Mouse (Mus musculus) bone marrow macrophage, adult 2 months (primary cell): Measurements from ENCODE around the gene Trp73. TPM values are rescaled to one million over a fixed set of nuclear protein-coding genes. Genes with fewer than 3 reads are reported as not detected.
A peak's percentile ranks its signal among the peaks of the same experiment; 100 is the strongest.

Source experiments
- H3K27ac ChIP-seq: 2 replicates; pipeline ENCODE4 v1.5.1; 2012; ENCODE audit warnings: low read depth, low read length; ENCODE audit not compliant: insufficient read depth
- H3K4me1 ChIP-seq: 2 replicates; pipeline ENCODE4 v1.6.1; 2012; ENCODE audit warnings: low read length; ENCODE audit not compliant: control insufficient read depth, insufficient read depth
- H3K4me3 ChIP-seq: 2 replicates; pipeline ENCODE4 v1.5.1; 2012; ENCODE audit warnings: mild to moderate bottlenecking, low read length, moderate library complexity; ENCODE audit not compliant: insufficient read depth
- CTCF ChIP-seq: IDR thresholded peaks from 2 replicates; pipeline ENCODE4 v1.5.1; 2012; ENCODE audit warnings: low read depth, mild to moderate bottlenecking, low read length, moderate library complexity
- POLR2A ChIP-seq: IDR thresholded peaks from 2 replicates; pipeline ENCODE4 v1.6.1; 2012; ENCODE audit warnings: mild to moderate bottlenecking, low read depth, low read length, borderline replicate concordance
- polyA plus RNA-seq: library from polyadenylated mRNA; stranded (reverse); fragments of >200 nt; gene quantifications from 2 replicates; pipeline ENCODE4 v1.2.4, GENCODE M21; 2012; ENCODE audit not compliant: missing spikeins, insufficient read depth, insufficient read length

Trp73 gene
- polyA plus RNA-seq, 1 experiment: not detected

GRCm38 (mm10) chr4:154167053-154167452 lies 27.0 kb upstream of the Trp73 start:
- H3K27ac ChIP-seq: no peak overlapping the region
- no peak overlapping the region for H3K4me3 ChIP-seq
- H3K4me1 ChIP-seq: no peaks in the 10 kb centered on the region
- TF ChIP-seq POLR2A: no peak
- TF ChIP-seq CTCF: peak; percentile 42; the same call in 1 of the 2 replicates

- no peak overlapping the region for H3K27ac ChIP-seq
- H3K4me1 ChIP-seq: peaks cover 5% of the 10 kb centered on the region; the same call in 1 of the 2 replicates
- H3K4me3 ChIP-seq: no peak overlapping the region
- TF ChIP-seq CTCF: peak; percentile 61; the same call in 1 of the 2 replicates
- TF ChIP-seq POLR2A: no peak
Observed at GRCm38 (mm10) chr4:154163296-154163695, 23.3 kb upstream of the Trp73 start.

GRCm38 (mm10) chr4:154160538-154161390 lies 20.8 kb upstream of the Trp73 start, which contains the start of gene Tprgl:
Gene Tprgl, minus strand, starts transcription at chr4:154160666.
- no peak; the same call in 1 of the 2 replicates for TF ChIP-seq POLR2A
- no peak for TF ChIP-seq CTCF
- peak within 1 kb of the TSS; percentile 38 for H3K27ac ChIP-seq
- peak within 1 kb of the TSS; percentile 96 for H3K4me3 ChIP-seq
- H3K4me1 ChIP-seq: peaks cover 5% of the 10 kb centered on the region; the same call in 1 of the 2 replicates

GRCm38 (mm10) chr4:154159961-154160537 lies 20.0 kb upstream of the Trp73 start:
- peak overlapping the region; percentile 38; the same call in 1 of the 2 replicates for H3K27ac ChIP-seq
- peaks cover 5% of the 10 kb centered on the region; the same call in 1 of the 2 replicates for H3K4me1 ChIP-seq
- H3K4me3 ChIP-seq: peak overlapping the region; percentile 96
- TF ChIP-seq POLR2A (no peak), CTCF (no peak)

- Histone ChIP-seq H3K4me3 (peak overlapping the region; percentile 96), H3K27ac (no peak overlapping the region), H3K4me1 (peaks cover 5% of the 10 kb centered on the region; the same call in 1 of the 2 replicates)
- TF ChIP-seq POLR2A: no peak
- TF ChIP-seq CTCF: peak; percentile 60
Observed at GRCm38 (mm10) chr4:154159002-154159401, 19.0 kb upstream of the Trp73 start.

GRCm38 (mm10) chr4:154157970-154158662 lies 18.1 kb upstream of the Trp73 start:
- H3K4me1 ChIP-seq: peaks cover 5% of the 10 kb centered on the region; the same call in 1 of the 2 replicates
- TF ChIP-seq CTCF: no peak
- no peak for TF ChIP-seq POLR2A
- no peak overlapping the region for H3K27ac ChIP-seq
- H3K4me3 ChIP-seq: no peak overlapping the region

- Histone ChIP-seq H3K4me1 (peaks cover 3% of the 10 kb centered on the region; the same call in 1 of the 2 replicates), H3K27ac (no peak overlapping the region), H3K4me3 (no peak overlapping the region)
- no peak for TF ChIP-seq CTCF
- no peak for TF ChIP-seq POLR2A
Observed at GRCm38 (mm10) chr4:154156050-154156449, 16.0 kb upstream of the Trp73 start.

- H3K4me3 ChIP-seq: no peak overlapping the region
- H3K4me1 ChIP-seq: no peaks in the 10 kb centered on the region
- TF ChIP-seq CTCF: no peak
- TF ChIP-seq POLR2A: no peak
- H3K27ac ChIP-seq: no peak overlapping the region
Observed at GRCm38 (mm10) chr4:154154104-154154503, 14.1 kb upstream of the Trp73 start.

GRCm38 (mm10) chr4:154146342-154146741 lies 6.3 kb upstream of the Trp73 start:
- no peak overlapping the region for H3K4me3 ChIP-seq
- H3K27ac ChIP-seq: no peak overlapping the region
- H3K4me1 ChIP-seq: 0 out of 2 replicates have a peak, but pooled peaks cover 4% of the 10 kb centered on the region
- no peak for TF ChIP-seq CTCF
- no peak for TF ChIP-seq POLR2A

GRCm38 (mm10) chr4:154144712-154145111 lies 4.7 kb upstream of the Trp73 start:
- no peak overlapping the region for H3K4me3 ChIP-seq
- no peak overlapping the region for H3K27ac ChIP-seq
- 0 out of 2 replicates have a peak, but pooled peaks cover 4% of the 10 kb centered on the region for H3K4me1 ChIP-seq
- TF ChIP-seq CTCF (no peak), POLR2A (no peak)
